Mouse (Mus musculus) kidney, adult 18-20 months (tissue): ENCODE data around the gene Stx4a.
"Not testable (repeated sequence)": the region's sequence is repeated elsewhere in the genome, so short reads cannot be mapped to it uniquely, and the experiment has no call there.

ENCODE experiments used
- DNase-seq: peaks from one replicate; pipeline ENCODE4 v3.0.0; 2021

Stx4a gene

DNA sequence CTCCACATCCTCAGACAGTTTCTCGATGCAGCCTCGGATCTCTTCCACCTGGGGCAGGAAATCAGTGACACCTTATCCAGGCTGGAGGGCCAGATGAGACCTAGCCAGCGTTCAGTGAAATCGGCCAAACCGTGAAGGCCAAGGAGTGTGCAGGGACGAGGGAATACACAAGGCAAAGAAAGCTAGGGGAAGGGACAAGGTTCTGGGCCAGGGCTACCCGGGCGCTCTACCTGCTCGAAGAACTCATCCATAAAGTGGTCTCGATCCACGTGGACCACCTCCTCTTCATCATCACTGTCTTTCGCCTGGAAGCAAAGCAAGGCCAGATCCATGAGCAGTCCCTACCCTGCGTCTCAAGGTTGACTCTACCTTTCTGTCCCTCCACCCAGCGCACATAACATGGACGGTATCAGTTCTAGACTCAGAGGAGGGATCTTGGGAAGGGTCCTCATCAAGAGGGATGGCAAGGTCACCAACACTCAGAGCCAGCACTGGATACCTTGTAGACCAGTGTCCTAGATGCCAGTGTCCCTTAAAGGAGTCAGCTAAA lies 8.9 kb upstream of the Stx4a start:
- no peak for DNase-seq

DNA sequence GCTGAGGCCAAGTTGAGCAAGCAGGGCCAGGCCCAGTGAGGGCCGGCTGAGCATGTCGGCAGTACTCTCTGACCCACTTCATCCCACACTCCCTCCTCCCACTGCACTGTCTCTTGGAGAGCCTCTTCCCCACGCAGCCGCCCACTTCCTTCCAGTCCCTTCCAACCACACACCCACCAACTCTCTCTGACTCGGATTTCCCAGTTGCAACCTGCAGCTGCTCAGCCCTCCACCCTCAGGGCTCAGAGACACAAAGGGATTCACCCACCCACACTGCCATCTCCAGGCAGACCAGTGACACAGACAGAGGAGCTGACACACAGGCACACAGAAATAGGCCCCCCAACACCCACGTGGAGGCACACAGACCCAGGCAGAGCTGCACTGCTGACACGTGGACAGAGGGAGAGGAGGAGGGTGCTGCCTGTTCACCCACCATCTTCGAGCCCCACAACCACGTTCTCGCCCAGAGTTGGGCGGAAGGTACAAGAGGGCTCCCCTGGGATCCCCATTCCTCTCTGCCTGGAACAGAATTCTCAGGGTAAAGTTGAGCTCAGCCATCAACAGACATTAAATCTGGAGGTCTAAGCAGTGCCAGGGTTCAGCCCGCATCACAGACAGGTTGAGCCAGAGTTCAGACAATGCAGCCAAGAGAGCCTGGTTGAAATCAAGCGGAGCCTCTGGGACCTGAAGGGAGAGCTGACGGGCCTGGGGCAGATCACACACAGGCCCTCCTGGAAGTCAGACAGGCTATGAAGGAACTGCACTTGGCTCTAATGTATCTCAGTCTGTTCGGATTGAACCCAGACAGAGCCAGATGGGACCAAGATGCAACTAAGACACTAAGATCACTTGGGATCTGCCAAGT lies 7.9 kb upstream of the Stx4a start:
- DNase-seq, result peak; percentile 18

DNA sequence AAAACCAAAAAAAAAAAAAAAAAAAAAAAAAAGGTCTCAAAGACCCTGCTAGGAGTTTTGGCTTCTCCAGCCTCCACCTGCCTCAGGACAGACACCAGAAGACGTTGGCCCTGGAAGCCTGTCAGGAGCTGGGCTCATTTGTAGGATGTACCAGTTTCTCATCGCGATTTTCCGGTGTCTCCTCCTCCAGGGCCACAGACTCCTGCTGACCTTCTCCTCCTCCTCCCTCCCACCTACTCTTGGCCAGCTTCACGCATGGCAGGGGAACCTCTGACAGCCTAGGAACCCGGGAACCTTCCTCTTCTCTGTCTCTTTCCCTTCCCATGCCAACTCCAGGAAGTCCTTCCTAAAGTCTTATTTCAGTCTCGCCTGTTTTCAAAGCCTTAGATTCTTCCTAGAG lies 7.0 kb upstream of the Stx4a start:
- DNase-seq, result no peak

DNA sequence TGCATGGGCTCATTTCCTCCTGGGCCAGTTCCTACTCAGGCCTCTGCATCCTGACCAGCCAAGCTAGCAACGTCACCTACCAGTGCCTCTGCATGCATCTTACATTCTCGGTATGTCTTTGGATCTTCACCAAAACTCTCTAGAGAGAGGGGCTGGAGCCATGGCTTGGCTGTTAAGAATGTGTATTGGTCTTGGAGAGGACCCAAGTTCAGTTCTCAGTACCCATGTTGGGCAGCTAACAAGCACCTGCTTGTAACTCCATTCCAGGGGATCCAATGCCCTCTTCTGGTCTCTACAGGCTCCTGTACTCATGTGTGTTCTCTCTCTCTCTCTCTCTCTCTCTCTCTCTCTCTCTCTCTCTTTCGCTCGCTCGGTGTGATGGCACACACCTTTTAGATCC lies 6.3 kb upstream of the Stx4a start:
- DNase-seq, result no peak

DNA sequence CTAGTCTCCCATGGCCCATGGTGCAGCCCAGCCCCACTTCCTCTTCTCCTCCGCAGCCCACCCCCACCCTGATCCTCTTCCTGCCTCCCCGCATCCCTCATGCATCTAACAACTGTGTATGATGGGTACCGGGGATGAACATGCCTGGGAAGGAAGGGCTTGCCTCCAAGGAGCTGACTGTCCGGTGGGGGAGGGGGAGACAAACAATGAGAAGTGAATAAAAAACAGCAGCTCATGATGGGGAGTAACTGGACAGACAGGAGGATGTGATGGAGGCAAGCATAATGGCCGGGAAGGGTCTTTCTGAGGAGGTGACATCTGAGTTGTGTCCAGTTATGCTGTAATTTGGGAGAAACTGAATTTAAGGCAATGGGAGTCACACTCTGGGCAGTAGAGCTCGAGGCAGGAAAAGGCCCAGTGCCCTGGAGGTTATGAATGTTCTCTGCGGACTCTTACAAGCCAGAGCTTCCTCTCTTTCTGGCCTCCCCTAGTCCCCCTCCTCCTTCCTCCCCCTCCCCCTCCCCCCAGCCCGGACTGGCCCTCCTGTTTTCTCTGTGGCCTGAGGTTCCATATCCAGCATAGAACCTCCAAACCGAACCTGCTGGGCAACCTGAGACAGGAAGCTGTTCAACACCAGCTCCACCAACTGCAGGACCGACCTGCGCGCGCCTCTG lies 3.1 kb upstream of the Stx4a start:
- DNase-seq, result no peak

DNA sequence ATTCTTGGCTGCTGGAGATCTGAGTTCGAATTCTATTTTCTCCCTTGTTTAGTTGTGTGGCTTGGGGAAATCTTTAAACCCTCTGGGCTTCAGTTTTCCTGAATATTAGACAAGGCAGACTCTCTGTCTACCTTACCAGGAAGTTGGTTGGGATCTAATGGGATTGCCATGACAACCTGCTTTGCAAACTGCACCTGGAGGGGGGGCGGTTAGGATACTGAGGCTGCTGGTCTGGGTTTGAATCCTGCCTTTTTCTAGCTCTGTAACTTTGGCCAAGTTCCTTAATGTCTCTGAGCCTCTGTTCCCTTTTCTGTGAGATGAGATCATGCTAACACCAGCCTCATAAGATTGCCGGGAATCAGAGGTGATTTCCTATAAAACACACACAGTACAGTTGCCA lies 1.6 kb upstream of the Stx4a start:
- DNase-seq, result no peak

DNA sequence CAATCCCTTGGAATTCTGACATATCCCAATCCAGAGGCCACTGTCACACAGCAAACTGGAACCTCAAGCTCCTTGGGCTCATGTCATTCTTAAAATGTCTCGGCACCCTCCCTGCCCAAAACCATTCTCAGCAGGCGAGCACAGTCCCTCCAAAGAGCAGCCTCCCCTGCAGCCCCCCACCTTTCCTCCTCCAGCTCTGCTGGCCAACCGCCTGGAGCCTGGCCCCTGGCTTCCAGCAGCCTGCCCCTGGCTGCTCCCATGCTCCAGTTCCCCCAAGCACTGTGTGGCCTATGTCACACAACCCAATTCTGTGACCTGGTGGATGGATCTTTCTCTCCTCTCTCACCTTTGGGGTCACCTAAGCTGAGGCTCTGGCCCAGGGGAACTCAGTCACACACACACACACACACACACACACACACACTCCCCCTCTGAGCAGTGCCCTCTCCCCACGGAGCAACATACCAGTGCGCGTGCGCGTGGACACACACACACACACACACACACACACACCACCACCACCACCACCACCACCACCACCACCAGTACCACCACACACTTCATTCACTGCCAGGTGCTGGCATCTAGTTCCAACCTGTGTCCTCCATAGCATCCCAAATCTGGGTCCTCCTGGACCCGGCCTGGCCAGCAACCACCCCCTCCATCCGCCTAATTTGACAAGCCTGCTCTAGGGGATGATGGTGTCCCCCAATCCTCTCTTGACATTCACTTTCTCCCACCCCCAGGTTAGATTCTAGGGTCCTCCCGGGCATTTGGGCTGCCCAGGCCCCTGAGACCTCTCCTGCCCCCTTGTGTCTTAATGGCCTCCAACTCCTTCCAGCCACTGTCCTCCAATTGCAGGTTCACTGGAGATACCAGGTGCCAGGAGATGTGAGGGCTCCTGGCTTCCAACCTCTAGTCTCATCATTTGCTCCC lies 590 bp upstream of the Stx4a start:
- DNase-seq, result no peak

DNA sequence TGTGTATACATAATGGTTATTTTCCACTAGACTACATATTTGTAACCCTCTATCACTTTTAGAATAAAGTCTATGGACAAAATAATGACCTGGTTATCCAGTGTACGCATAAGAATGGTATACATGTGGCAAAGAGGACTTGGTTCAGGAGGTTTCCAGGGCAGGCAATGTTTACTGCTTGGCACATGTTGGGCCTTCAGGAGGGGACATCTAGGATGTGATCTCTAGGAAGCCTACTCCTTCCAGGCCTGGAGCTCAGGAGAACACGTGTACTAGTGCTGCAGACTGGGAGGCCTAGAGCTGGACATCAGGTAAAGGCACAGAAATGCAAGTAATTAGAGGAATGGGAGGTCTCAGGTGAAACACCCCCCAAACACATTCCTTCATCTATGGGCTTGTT lies 11.5 kb downstream of the Stx4a start:
- no peak for DNase-seq

DNA sequence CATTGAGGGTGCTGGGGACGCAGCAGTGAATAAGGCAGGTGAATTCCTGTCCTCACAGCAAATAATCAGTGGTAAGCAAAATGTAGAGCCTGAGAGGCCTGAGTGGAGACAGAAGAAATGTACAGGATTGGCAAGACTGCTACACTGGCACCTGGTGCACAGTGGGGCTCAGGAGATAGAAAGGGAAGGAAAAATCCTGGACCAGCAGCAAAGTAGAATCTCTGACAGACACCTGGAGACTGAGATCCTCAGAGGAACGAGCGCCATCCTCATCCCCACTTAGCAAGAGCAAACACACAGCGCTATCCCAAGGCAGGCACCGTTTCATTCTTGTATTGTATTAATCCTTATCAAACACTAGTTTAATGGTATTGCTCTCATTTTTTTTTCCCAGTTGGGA lies 13.4 kb downstream of the Stx4a start:
- DNase-seq, result no peak

DNA sequence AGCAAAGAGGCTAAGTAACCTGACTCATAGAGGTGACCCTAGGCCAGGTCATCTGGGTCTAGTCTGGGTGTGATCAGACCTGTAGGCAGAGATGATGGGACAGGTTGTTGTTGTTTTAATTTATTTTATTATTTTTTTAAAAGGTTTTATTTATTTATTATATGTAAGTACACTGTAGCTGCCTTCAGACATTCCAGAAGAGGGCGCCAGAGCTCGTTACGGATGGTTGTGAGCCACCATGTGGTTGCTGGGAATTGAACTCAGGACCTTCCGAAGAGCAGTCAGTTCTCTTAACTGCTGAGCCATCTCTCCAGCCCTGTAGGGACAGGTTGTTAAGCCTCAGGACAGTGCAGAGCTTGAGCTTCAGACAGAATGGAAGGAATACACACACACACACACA lies 13.8 kb downstream of the Stx4a start:
- not testable (repeated sequence) for DNase-seq

DNA sequence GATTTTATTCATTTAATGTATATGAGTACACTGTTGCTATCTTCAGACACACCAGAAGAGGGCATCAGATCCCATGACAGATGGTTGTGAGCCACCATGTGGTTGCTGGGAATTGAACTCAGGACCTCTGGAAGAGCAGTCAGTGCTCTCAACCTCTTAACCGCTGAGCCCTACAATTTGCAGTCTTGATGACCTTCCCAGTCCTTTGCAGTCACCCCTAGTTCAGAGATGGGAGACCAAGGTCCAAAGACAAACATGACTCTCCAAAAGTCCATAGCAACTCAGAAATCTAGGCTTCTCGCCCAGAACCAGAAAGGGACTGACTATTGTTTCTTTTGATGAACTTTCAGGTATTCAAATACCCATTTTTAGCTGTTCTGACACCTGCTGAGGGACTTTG lies 15.9 kb downstream of the Stx4a start:
- DNase-seq, result not testable (repeated sequence)

DNA sequence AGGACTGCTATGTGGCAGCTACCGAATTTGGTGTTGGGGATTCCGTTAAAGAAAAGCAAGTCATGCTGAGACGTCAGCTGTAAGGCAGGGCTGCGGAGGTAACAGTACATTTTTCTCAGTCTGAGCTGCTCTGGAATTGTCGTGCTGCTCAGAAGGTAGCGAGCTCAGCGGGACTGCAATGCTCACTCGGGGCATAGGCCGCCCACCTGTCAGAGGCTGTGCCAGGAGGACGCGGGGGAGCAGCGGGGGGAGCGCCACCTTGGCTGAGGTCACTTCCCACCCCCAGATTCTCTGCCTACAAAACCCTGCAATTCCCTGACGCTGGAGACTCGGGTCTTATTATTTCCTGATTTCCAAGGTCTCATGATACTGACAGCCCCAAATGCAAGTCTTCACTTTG lies 16.8 kb downstream of the Stx4a start:
- DNase-seq, result no peak

DNA sequence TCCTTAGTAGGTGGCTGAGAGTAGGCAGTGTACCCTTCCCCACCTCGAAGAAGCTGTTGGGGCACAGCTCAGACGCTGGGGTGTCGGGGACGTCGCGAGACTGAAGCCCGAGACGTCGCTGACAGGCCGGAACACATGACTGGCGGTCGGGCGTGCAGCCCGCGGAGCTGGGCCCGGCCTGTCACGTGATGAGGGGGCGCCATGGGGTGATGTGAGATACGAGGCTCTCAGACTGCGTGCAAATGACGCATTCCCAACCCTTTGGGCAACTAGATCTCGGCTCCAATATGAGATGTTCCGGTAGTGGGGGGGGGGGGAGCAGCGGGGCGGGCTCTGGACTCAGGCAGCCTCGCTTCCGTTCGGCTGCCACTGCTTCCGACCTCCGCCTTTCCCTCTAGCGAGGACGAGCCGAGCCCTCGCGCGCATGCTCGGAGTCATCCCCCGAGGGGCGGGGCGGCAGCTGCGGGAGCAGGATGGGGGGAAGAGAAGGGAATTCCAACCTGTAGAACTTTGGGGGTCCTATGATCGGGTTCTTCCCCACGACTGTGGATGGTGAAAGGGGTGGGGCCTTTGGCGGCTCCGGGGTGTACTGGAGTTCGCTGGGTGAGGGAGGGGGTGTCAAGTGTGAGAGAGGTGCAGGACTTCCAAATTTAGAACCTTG lies 17.4 kb downstream of the Stx4a start:
- DNase-seq, result peak; percentile 91

DNA sequence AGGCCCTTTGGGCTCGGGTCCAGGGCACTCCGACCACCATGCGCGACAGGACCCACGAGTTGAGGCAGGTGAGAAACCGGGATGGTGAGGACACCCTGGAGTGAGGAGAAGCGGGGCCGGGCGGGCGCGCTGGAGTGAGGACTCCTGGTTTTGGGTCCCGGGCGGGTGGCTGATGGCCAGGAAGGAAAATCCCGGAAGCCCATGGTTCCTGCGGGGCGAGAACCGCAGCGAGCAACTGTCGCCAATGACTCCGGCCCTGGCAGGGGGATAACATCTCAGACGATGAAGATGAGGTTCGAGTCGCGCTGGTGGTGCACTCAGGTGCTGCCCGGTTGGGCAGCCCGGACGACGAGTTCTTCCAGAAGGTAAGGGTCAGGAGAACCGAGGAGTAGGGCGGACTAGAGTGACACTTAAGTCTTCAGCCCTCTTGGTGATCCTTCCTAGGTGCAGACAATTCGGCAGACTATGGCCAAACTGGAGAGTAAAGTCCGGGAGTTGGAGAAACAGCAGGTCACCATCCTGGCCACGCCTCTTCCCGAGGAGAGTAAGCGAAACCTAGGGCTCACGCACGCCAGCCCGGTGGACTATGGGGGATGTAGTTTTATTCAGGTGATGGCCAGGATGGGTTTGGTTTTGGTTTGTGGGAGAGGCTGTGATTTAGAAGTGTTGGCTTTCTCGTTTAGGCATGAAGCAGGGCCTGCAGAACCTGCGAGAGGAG lies 18.1 kb downstream of the Stx4a start:
- peak; percentile 87 for DNase-seq

DNA sequence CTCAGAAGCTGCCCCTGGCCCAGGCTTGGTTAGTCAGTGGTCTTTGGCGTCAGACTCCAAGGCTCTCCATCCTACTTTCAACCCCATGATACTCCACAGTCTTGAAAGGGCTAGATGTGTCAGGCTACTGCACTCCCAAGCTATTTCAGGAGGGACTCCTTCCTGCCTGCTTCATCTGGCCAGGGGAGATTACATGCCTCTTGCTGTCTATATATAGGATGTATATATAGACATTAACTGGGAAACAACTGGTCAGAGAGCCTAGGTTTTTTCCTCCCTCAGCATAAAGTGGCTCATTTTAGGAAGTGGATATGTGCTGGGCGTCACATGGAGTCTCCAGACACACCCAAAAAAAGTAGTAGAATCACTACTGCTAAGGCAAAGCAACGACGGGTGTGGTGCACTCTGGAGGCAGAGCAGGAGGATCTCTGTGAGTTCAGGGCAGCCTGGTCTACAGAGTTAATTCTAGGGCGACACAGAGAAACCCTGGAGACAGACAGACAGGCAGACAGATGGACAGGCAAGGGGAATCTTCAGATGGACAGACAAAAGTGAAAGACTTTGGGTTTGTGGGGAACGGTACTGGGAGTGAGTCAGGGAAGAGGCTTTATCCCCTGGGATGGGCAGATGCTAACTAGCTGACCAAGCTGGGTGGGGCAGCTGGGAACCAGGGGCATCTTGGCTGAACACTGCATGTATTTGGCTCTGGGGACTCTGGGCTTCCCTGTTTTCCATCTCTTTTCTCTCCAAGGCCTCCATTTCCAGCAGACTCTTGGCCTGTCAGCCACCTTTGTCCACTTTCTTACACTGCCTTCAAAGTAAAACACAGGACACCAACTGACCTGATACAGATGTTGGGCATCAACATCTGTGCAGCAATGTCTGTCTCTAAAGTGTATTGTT lies 26.1 kb downstream of the Stx4a start:
- DNase-seq, result no peak

DNA sequence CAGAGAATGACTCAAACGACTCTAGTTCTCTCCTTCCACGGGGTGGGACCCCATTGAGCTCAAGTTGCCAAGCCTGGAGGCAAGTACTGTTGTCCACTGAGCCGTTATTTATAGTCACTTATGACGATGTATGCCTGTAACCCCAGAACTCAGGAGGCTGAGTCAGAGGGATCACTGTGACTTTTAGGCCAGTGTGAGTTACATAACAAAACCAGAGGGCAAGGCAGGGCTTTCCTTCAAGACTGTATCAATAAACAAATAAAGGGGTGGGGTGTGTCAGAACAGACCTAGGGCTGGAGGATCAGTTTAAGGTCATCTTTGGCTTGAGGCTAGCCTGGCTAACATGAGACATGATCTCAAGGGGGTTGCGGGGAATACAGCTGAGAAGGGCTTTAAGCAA lies 26.8 kb downstream of the Stx4a start:
- no peak for DNase-seq

DNA sequence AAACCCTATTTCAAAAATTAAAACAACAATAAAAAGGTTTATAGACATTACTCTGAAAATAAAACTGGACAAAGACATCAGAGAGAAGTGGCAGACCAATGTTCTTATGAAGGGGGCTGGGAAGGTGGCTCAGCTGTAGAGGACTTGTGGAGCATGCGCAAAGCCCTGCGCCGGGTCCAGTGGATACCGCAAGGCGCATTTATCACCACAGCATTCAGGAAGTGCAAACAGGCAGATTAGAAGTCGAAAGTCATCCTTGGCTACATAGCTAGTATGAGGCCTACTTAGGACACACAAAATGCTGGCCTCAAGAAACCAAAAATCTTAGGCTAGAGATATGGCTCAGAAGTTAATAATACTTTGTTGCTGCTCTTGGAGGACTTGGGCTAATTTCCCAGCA lies 34.2 kb downstream of the Stx4a start:
- no peak for DNase-seq

DNA sequence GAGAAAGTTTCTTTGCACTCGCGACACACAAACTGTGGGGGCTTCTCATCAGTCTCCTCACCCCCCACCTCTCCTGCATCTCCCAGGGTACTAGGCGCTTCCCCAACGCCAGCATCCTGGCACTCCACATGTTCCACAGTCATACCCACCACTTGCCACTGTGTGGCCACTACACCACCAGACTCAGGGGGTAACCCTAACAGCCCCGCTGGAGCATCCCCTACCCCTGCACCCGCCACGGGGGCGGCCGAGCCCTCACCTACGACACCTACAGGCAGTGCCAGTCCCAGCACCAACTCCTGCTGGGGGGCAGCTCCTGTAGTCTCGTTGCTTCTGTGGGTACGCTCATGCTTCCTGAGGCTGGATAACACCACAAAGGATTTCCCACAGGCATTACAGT lies 42.3 kb downstream of the Stx4a start:
- DNase-seq, result no peak

DNA sequence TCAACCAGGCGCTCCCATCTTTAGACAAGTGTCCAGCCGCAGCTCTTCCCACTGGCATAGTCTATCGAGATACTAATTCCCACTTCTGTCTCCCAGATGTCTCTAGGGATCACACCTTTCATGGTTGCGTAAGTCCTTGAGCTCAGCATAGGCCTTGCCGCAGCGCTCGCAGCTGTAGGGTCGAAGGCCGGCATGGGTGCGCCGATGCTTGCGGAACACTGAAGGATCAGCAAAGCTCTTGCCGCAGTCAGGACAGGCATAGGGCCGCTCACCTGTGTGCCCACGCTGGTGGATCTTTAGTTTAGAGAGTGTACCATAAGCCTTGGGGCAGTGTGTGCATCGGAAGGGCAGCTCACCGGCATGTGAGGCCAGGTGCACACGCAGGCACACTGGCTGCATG lies 43.5 kb downstream of the Stx4a start:
- DNase-seq, result no peak

DNA sequence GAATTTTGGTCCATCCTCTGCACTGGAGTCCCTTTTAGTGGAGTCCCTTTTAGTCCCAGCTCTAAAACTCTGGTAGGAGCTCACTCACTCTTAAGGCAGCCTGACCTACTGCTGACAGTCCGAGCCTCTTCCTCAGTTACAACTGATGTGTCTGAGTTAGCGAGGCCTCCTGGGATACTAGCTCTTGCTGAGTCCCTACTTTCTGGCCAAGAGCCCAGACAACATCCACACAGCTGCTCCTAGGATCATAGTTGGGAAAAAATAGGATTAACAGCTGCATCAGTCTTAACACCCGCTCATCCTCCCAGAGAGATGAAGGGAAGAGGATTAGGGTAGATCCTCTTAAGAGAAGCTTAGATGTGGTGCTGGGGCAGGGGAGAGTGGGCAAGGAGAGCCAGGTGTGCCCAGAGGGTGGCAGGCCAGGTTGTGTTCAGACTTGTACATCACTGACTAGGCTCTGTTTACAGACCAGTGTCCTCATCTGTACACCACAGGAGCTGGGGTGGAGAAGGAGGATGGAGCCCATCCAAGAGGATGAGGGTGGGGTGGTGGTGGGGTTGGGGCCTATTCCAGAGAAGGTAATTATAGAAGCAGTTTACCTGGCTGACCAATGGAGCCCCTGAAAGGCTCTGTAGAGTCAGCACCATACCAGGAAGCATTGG lies 45.2 kb downstream of the Stx4a start:
- no peak for DNase-seq
